Mouse (Mus musculus) lung, adult 18-20 months (tissue): ENCODE measurements around the gene Slc38a4.

Experiments
- DNase-seq, 2 experiments: peaks; one replicate each; pipeline ENCODE4 v3.0.0; 2022; ENCODE audit warnings: mixed read lengths in 2 of 2

Slc38a4 gene

DNA sequence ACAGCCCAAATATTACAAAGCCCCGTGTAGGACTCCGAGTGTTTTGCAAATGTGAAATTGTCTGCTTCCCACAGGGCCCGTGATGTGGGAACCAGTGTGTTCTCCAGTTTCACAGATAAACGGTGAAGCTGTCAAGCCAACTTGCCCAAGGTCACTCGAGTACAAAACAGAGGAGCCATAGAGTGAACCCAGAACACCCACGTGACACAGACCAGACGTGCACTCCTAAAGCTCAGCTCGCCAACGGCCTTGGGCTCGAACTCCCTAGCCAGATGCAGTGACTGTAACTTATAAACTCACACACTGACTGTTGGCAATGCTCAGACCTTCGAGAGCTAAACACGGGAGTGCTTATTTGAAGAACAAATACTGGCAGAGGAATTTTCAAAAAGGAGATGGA, 5.3 kb downstream of the Slc38a4 start:
- DNase-seq = no peak

DNA sequence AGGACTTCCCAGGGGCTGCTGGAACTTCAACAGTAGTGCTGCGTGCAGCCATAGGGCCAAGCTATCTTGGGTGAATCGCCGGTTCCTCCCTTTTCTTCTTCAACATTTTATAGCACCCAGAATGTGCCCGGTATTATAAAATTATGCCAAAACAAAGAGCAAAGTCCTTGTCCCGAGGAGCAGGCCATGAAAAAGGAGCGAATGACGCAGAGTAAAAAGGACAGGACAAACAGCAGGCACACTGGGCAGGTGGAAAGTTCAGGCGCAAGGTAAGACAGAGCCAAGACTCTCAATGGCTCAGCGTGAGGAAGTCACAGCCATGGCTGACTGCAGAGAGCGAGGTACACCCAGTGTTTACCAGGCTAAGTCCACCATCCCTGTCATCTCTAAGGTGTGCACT, 5.7 kb downstream of the Slc38a4 start:
- no peak for DNase-seq

DNA sequence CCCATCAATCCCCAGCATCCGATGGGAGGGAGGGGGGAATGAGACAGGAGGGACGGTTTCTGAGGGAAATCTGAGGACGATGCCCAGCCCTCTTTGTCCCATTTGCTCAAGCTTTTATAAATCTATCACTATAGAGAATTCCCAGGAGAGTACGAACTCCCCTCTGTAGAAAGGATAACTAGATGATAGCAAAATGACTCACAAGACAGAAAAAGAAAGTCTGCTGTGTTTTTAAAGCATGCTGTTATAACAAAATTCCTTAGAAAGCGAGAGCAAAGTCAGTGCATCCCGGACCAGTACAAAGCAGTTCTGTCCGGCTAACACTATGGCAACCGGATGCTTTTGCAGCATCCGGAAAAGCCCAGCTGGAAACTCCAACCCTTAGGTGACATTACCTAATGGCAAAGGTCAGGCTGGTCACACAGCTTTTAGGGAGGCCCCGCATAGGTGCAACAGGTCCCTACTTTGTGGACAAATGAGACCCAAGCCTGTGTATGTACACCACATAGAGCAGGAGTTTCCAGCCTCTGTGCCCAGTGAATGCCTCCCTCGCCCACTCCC, 6.4 kb downstream of the Slc38a4 start:
- DNase-seq = no peak

DNA sequence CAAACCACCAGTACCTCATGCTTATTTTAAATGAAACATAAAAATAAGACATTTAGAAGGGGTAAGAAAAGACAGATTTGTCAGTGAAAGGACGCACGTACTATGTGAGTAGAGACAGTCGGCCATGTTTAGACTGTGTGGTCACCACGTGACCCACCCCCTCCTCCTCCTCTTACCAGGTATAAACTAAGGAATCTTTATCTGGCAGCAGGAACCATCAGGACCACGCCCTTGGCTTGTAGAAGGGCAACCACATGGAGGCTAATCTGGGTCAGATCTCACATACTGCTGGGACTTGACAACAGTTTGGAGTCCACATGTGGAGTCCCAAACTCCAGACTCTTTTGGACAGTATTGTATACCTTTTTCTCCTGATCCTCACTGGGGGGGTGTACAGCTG, 7.5 kb downstream of the Slc38a4 start:
- DNase-seq = no peak

DNA sequence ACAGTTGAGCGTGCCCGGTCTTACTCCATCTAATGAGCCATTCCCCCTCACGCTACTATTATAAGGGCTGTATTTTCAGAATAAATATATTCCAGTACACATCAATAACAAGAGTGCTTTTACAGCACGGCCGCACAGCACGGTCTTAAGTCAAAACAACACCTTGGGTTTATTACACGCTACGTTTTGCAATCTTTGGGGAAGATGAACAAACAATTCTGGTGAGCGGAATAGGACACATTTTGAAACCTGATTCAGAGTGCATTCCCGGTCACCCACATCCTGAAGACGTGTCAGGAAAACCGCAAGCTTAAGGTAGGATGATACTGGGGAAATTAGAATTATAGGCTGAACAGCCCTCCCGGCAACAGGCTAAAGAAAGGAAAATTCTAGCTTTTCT, 11.8 kb downstream of the Slc38a4 start:
- no peak for DNase-seq

DNA sequence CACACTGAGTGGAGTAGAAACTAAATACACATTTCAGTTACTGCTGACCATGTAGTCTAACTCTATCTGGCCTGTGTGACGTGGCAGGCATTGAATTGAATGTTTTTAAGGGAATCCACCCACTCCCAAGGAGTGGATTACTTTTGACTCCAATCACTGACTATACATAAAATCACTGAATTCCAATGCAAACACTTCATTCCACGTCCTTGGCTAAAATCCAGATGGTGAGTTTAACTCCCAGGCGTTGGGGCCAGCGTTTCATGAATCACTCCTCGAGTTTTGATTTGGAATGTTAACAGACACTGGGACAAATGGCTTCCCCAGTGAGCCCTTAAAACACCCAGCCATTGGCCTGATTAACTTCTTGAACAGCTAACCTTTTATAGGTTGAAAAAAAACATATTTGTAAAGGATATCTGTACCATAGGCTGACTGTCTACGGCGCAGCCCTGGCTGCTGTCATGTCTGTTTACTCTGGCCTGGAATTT, 13.7 kb downstream of the Slc38a4 start:
- DNase-seq = no peak

DNA sequence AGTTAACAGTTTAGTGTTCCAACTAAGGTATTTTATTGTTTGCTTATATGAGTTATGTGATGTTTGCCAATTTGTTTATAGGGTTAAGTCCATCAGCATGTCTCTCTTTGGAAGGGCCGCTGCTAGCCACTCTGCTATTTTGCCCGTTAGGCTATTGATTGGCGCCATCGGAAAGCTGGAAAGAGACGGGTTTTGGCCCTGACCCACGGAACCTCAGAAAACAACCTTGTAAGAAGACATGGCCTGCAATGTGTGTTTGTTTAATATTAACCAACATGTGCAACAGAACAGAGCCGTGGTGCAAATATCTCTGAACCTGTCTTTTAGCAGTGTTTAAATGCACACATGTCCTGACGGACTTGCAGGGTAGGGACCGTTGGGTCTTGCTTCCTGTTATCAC, 14.6 kb downstream of the Slc38a4 start:
- DNase-seq = no peak

DNA sequence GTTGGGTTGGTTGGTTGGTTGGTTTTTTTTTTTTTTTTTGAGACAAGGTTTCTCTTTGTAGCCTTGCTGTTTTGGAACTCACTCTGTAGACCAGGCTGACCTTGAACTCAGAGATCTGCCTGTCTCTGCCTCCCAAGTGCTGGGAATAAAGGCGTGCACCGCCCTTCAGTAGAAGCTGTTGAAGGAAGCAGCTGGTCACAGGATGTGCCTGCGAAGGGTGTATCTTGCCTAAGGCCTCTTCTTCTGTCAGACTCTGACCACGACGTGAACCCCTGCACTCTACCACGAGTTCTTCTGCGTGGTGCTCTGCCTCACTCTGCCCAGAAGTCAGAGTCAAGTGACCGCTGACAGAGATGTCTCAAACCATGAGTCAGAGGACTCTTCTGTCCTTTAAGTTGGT, 18.0 kb downstream of the Slc38a4 start:
- no peak for DNase-seq

DNA sequence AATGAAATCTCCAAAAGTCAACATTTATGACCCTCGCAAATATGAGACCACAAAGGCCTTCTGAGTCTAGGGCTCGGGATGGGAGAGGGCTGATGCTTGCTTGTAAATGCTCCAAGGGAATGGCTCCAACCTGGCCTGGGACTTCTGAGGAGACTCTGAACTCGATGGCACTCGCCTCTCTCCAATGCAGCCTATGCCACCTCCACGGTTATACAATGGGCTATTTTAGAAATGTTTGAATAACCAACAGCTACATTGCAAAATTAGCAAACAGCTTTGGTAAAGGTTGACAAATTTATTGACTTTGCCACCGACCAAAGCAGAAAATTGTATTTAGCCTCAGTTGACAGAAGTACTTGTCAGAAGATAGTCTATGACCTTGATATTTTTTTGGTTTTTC, 19.9 kb downstream of the Slc38a4 start:
- DNase-seq = peak in 1 of 2 experiments; percentile 35

DNA sequence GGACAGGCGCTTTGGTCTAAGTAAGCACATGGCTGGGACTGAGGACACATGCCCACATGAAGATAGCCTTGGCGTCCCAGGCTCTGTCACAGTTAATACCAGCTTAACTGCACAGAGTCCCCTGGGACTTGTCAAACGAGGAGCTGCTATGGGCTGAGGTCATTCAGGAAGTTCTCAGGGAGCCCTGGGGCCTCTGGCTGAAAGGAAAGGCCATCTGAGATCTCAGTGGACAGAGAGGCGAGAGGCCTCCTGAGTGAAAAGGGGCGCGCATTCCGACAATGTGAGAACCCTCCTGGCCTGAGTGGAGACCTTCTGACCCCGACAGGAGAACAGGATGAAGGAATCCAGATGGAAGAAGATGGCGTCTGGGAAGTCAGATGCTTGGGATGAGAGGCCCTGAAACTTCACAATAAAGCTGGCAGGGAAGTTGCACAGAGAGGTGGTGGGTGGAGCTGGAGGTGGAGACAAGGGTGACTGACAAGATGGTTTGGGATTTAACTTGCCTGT, 22.2 kb downstream of the Slc38a4 start:
- DNase-seq = no peak

DNA sequence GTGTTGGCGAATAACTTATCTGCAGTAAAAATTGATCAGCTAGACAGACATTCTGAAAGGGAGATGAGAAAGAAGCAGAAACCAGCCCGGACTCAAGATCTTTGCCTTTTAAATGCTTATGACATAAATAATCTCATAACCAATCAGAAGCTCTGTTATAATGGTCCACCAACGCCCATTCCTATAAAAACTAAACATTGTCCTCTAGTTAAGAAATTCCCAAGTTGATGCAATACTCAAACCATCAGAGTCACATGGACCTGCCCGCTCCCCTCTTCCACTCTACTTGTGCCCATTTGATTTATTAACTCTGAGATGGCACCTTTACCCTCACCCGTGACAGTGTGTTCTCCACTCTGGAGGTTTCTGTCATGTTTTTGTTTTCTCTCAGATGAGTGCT, 23.9 kb downstream of the Slc38a4 start:
- no peak for DNase-seq

DNA sequence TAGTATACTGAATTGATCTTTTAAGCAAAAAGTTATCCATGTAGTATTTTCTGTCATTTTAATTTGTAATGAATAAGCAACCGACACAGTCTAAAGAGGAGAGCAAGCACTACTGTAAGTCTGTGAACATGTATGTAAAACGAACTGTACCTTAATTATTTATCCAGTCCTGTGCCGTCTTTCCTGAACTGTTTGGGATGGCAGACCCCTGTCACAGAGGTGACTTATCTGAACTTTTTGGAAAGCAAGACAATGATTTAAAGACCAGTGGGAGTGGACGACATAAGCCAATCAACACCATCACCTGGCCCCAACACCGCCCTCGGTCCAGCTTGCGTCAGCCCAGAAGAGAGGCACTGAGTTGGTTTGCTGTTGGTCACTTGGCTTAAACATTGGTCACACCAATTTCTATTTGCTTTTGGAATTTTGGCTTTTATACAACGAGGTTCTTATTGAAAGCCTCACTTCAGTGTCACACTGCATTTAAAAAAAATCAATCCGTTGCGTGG, 24.7 kb downstream of the Slc38a4 start:
- DNase-seq = no peak

DNA sequence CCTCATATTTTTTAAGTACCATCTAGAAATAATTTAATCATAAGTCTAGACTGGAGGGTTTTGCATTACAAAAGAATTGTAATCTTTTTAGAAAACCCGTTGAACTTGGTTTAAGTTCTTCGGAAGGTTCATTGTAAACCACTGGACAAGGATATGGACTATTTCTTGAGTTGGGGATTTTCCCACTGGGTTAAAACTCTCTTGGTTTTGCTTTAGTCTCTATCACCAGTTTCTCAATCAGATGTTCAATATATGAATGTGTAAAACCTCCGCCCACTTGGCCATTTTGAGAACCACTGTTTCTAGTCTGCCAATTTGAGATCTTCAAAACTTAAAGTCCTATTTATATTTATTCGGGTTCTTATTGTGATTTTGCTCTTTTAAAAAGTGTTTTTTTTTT, 25.6 kb downstream of the Slc38a4 start:
- DNase-seq = no peak

DNA sequence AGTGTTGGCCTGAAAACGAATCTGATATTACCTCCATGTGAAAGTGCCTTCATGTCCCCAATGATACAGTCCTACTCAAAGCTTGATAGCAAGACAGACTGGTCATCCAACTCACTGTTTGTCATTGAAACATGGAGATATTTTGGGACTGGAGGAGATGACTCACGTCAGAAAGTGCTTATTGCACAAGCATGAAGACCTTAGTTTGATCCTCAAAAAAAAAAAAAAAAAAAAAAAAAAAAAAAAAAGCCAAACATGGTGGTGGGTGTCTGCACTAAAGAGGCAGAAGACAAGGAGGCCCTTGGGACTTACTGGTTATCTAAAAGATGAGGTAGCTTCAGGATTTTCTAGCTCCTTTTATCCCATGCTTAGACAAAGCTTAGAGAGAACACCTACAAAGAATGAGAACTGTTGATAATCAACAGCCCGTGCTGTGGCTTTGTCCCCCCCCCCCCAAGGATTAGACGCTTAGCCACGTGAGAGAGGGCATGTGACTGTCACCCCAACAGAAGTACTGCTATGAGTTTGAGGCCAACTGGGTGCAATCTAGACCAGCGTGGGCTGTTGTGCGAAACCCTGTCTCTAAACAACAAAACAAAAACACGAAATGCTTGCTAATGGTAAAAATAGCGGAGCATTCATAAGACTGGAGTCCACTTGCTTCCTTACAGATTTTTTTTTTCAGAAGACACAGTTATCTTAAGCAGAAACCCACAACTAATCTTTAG, 26.5 kb downstream of the Slc38a4 start:
- no peak for DNase-seq

DNA sequence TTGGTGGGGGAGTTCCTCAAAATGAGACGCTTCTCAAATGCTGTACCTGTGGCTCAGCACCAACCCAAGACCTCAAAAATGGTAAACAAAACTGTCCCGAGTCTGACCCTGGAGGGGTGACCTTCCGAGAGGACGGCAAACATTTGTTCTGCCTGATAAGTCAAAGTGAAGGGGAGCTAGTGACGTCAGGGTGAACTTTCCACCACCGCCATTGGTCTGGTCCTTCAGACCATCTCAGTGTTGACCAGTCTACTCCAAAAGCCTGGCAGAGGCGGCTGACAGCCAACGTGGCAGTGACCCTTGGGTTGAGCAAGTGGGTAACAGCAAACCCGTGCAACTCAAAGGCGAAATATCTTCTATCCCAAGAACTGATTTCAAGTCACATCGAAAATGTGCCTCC, 27.1 kb downstream of the Slc38a4 start:
- DNase-seq = peak; percentile 83 to 91

DNA sequence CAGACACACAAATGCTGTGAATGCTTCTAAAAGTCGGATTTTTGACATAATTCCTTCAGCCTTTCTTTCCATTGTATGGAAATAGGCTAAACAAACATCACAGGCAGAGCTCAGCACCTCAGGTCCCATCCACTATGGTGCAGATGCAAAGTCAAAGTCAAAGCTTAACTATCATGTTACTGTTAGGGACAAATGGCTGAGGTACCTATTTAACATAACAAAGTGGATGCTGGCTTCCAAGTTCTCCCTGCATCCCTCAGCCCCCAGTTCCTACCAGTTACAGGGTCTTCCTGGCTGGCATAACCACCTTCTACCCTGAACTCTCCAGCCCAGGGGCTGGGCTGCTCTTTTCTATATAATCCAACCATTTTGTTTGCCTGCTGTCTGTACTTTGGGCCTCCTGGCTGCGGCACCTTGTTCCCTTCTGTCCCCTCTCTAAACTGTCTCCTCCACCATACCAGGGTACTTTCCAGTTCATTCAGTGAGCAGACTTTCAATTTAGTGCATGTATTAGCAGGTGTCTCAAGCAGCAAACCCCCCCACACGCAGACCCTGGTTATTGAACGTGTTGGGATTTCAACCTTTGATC, 27.6 kb downstream of the Slc38a4 start:
- DNase-seq = no peak

DNA sequence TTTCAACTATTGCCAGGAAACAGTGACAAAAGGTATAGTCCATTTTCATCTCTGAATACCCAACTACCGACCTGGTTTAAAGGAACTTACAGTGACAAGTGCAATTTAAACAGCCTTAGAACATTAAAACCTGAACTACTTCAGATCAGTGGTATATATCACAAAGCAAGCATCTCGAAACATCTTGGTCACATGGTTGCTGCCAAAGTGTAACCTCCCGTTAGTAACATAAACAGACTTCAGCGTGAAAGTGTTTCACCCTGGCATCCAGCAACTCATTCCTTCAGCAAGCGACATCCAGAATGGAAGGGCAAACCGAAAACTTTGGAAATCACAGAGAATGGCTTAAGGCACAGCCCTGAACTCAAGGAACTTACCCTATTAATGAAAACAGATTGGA, 29.1 kb downstream of the Slc38a4 start:
- DNase-seq = no peak

DNA sequence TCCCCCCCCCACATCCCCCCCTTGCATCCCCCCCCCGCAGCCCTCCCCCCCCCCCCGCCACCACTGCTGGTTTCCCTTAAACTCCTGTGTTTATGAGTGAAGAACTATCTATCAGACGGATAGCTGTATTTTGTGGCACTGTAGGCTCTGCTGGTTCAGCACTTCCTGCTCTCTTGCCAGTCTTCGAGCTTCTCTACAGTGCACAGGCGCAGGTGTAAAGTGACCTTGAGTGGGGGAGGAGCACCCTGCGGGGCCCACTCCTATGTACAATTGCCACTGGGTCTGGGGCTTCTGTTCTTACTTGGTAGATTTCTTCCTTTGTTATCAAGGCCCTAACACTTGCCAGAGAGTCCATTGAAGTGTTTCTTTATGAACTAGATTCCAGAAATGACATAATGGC, 33.0 kb downstream of the Slc38a4 start:
- DNase-seq = no peak

DNA sequence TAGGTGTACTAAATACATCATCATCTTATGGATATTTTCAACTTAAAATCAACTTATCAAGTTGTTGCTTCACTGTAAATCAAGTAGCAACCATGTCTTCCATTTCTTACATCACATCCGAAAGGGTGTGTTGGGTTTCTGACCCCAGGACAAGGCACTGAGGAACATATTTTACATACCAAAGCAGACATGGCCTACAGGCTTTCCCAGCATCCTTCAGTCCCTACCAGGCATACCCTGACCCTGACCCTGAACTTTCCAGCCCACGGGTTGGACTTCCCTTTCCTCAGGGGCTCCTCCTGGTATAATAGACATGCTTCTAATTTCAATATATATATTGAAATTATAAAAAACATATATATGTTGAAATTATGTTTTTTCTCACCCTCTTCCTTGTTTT, 33.5 kb downstream of the Slc38a4 start:
- no peak for DNase-seq

DNA sequence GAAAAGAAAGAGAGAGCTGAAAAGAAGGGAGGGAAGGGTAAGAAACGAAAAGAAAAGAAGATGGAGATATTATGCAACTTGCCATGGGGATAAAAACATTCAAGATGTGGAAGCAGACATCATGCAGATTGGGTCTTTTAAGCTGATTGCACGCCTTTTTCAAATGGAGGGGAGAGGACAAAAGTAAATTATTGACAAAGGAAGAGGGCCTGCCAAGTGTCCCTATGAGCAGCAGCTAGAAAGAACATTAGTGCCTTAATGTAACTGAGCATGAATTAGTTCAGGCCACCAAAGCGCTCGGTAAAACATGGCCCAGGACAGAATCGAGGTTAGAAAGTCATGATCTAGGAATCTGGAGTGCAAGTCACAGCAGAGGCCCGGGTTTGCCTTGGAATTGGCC, 35.5 kb downstream of the Slc38a4 start:
- DNase-seq = no peak

DNA sequence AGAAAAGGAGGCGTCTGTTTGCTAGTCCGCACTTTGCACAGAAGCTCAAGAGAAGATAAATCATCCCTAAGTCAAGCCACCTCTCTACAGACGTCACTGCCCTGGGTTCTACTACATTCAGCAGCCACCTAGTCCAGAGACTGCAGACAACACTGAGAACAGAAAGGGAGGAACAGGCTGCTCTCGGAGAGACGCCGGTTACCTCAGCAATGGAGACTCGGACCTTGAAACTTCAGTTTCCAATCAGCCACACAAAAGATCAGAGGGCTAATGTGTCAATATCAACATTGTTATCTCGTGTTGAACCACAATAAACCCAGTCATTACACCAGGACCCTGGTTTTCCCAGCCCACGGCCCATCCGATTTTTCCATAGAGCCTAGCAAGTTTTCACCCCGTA, 36.4 kb downstream of the Slc38a4 start:
- DNase-seq = no peak

DNA sequence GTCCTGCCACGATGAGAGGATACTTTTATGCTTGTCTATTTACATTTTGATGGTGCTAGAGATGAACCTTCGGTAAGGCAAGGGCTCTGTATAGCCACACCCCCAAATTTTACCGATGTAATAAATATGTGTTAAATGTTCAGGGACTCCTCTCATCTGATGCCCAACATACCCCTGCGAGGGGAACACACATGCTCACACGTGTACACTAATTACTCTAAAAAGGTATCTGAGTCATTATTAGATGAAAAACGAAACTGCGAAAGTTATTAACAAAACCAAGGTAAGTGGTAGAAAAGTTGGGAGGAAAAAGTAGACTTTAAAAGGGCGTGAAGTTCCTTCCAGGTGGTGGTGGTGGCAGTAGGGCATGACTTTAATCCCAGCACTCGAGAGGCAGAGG, 38.6 kb downstream of the Slc38a4 start:
- DNase-seq = no peak

DNA sequence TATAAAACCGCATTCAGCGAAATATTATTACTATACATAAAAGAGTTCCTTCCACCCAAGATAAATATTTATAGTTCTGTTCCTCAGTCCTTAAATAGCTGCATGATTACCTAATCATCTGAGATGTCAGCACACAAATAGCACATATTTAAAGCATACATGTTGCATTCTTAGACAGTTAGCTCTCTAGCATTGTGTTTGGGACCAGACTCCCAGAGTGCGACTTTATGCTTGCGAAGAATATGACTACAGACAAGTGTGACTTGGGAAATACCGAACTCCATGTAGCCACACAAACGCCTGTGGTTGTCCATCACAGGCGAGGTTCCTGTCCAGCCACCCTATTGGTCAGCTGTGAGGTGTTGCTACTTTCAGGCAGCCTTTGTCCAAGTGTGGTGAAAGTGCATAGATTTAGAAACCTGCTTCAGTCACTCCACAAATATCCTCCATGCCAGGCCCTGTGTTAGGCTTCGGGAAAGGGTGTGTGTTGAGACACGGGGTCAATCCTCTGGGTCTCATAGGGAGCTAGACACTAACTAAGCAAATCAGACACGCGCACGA, 40.6 kb downstream of the Slc38a4 start:
- DNase-seq = no peak
